Mouse (Mus musculus): ENCODE results near the gene Mtfr2.

DNA sequence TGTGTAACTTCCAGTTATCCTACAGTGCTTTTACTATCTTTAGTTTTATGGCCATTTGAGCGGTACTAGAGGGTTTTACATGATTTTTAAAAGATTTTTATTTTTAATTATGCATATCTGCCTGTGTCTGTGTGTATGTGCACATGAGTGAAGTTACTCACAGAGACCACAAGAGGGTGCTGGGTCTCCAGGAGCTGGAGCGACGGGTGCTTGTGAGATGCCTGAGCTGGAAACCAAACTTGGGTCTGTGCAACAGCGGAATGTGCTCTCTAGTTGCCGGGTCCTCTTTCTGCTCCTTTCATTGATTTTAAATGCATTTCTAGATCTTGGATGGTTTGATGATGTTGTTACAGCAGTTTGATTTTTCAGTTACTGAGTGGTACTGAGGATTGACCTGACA is 24.5 kb downstream of the Mtfr2 start:
- TF ChIP-seq CTCF (IDR thresholded peaks at IDR 0.05; ENCODE audit: borderline replicate concordance, insufficient read depth, low read depth, low read length) (no peak), POLR2A (IDR thresholded peaks at IDR 0.05; ENCODE audit: borderline replicate concordance, insufficient read depth, low read length) (no peak)
